Mouse (Mus musculus) brain, embryonic 14.5 days (tissue): Measurements from ENCODE around the gene Nrip2.

Experiments used
- CTCF ChIP-seq: fragments of 200-500 bp; IDR thresholded peaks from 2 replicates; pipeline ENCODE4 v1.5.1; 2012; ENCODE audit warnings: inconsistent platforms, mild to moderate bottlenecking, moderate library complexity, borderline replicate concordance; ENCODE audit not compliant: insufficient read depth, insufficient read length; ENCODE audit errors: extremely low read depth
- POLR2A ChIP-seq: fragments of 200-500 bp; IDR thresholded peaks from 2 replicates; pipeline ENCODE4 v1.6.1; 2012; ENCODE audit warnings: mild to moderate bottlenecking, inconsistent platforms, borderline replicate concordance; ENCODE audit not compliant: poor library complexity, insufficient read depth, insufficient read length, severe bottlenecking; ENCODE audit errors: extremely low read depth

DNA sequence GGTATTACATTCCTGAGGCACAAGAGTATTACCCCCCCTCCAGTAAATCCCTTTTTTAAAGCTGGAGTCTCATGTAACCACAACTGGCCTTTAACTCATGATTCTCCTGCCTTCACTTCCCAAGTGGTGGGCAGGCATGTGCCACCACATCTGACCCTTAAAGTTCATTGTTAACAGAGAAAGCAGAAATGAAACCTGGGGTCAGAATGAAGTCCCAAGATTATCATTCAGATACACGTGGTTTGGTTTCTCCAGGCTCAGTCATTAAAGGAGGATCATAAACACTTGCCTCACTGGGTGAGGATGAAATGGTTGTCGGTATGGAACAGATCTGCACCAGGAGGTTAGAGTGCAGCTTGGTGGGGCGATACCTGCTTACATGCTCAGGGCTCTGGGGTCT is 17.8 kb upstream of the Nrip2 start:
- TF ChIP-seq CTCF (no peak), POLR2A (no peak)
